Mouse (Mus musculus) thymus, adult 2 months (tissue): ENCODE data around the gene AY074887. TPM values are rescaled to one million over a fixed set of nuclear protein-coding genes. Genes with fewer than 3 reads are reported as not detected.
"Not testable (repeated sequence)": the region's sequence is repeated elsewhere in the genome, so short reads cannot be mapped to it uniquely, and the experiment has no call there.

Experiments
- DNase-seq: peaks from one replicate; pipeline ENCODE4 v3.0.0; 2021
- H3K27ac ChIP-seq: fragments of 200-500 bp; 2 replicates; pipeline ENCODE4 v1.5.1; 2012; ENCODE audit warnings: low read length, control low read depth; ENCODE audit not compliant: control insufficient read depth, insufficient read depth
- H3K27me3 ChIP-seq: fragments of 200-500 bp; 2 replicates; pipeline ENCODE4 v1.6.1; 2012; ENCODE audit warnings: mild to moderate bottlenecking, low read length, moderate library complexity, mixed read lengths; ENCODE audit not compliant: control insufficient read depth, insufficient read depth
- H3K36me3 ChIP-seq: fragments of 200-500 bp; 2 replicates; pipeline ENCODE4 v1.6.1; 2012; ENCODE audit warnings: mild to moderate bottlenecking, low read length, moderate library complexity; ENCODE audit not compliant: control insufficient read depth, insufficient read depth
- H3K4me1 ChIP-seq: fragments of 200-500 bp; replicated peaks from 2 replicates; pipeline ENCODE4 v1.6.1; 2012; ENCODE audit warnings: low read length; ENCODE audit not compliant: control insufficient read depth, insufficient read depth
- H3K4me3 ChIP-seq: fragments of 200-500 bp; 2 replicates; pipeline ENCODE4 v1.5.1; 2012; ENCODE audit warnings: mild to moderate bottlenecking, low read length, control low read depth, moderate library complexity; ENCODE audit not compliant: control insufficient read depth, insufficient read depth
- CTCF ChIP-seq: fragments of 200-500 bp; IDR thresholded peaks from 2 replicates; pipeline ENCODE4 v1.5.1; 2012; ENCODE audit warnings: mild to moderate bottlenecking, control low read depth, low read length, moderate library complexity, borderline replicate concordance; ENCODE audit not compliant: control insufficient read depth, poor library complexity, insufficient read depth; ENCODE audit errors: extremely low read depth
- POLR2A ChIP-seq: fragments of 200-500 bp; IDR thresholded peaks from 2 replicates; pipeline ENCODE4 v1.6.1; 2012; ENCODE audit warnings: mild to moderate bottlenecking, low read length, control low read depth, moderate library complexity; ENCODE audit not compliant: control insufficient read depth, poor library complexity, insufficient read depth; ENCODE audit errors: extremely low read depth
- WGBS: fragments of 180-500 bp; shearing (Covaris S2); methylation state at CpG from one replicate; pipeline ENCODE4 v1.1.7; 2018; 5-methylcytosine and 5-hydroxymethylcytosine counted together
- polyA plus RNA-seq: library from polyadenylated mRNA; depleted of rRNA; stranded (reverse); fragments of >200 nt; gene quantifications from 2 replicates; pipeline ENCODE4 v1.2.3, GENCODE M21; 2012

AY074887 gene
- polyA plus RNA-seq, 1 experiment: not detected

DNA sequence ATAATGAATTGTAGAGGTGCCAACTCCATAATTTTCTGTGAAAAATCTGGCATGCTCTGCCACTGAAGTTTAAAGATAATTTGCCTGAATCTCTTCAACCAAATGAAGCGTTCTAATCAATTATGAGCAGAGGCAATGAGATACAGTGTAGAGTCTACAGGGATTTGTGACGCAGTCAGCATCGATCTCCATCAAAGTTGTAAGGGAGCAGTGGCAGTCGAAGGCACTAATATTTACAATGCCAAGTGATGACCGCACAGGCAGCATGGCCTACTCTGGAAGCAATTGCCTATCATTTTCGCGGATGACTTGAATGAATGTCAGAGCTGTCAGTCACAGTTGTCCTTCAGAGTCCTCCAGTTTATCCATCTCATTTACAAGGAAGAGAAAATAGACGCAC is 29.9 kb upstream of the AY074887 start, which contains the start of gene Chrna5:
Gene Chrna5, plus strand, starts transcription at position 207 of the 400 bp plus-strand sequence.
- Histone ChIP-seq H3K27ac (no peak within 1 kb of the TSS), H3K4me3 (peak within 1 kb of the TSS; percentile 34)

GRCm38 (mm10) chr9:54969972-54970637 is 19.3 kb upstream of the AY074887 start:
- TF ChIP-seq CTCF: no peak
- no peak for TF ChIP-seq POLR2A
- Histone ChIP-seq H3K4me3 (no peak overlapping the region), H3K4me1 (no peaks in the 10 kb centered on the region), H3K36me3 (no peaks in the 10 kb centered on the region), H3K27me3 (no peaks in the 10 kb centered on the region), H3K27ac (no peak overlapping the region)
- 60% methylated on average over 8 of the region's 8 CpGs for WGBS
- DNase-seq: no peak

More for the DNA sequence above, 29.9 kb upstream of the AY074887 start, which contains the start of gene Chrna5:
- Histone ChIP-seq H3K27me3 (peaks cover 12% of the 10 kb centered on the region), H3K4me1 (peaks cover 5% of the 10 kb centered on the region; the same call in 1 of the 2 replicates), H3K36me3 (no peaks in the 10 kb centered on the region)
- 79% methylated on average over 8 of the region's 8 CpGs for WGBS
- no peak for TF ChIP-seq CTCF
- TF ChIP-seq POLR2A: no peak
- DNase-seq: no peak

GRCm38 (mm10) chr9:54963669-54964068 is 12.9 kb upstream of the AY074887 start:
- Histone ChIP-seq H3K27ac (no peak overlapping the region), H3K4me1 (peaks cover 2% of the 10 kb centered on the region), H3K4me3 (no peak overlapping the region), H3K36me3 (peaks cover 10% of the 10 kb centered on the region), H3K27me3 (no peaks in the 10 kb centered on the region)
- TF ChIP-seq CTCF (no peak), POLR2A (no peak)
- no peak for DNase-seq

DNA sequence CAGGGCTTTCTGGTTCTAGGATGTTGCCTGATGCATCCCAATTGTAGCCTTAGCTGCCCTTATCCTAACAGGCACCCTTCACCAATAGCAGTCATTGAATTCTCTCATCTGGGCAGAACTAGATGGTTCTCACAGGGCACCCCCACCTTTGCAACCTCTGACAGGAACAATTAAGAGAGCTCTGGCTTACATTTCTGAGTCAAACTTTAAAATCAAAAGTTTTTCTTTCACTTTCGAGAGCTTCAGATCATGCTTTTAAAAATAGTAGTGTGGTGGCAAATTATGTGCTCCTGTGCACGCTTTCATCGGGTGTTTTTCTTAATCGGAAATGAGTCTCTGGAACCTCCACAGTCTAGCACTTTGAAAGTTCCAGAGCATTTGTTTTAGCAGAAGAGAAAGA is 10.3 kb upstream of the AY074887 start:
- peaks cover 35% of the 10 kb centered on the region for H3K36me3 ChIP-seq
- H3K27me3 ChIP-seq: no peaks in the 10 kb centered on the region
- H3K4me3 ChIP-seq: no peak overlapping the region
- H3K4me1 ChIP-seq: peaks cover 2% of the 10 kb centered on the region
- no peak for DNase-seq
- 16% methylated on average over 4 of the region's 4 CpGs for WGBS
- TF ChIP-seq CTCF (no peak), POLR2A (no peak)
- H3K27ac ChIP-seq: no peak overlapping the region

GRCm38 (mm10) chr9:54950162-54950561 is 636 bp downstream of the AY074887 start:
- WGBS: 33% methylated on average over 8 of the region's 8 CpGs
- H3K36me3 ChIP-seq: peaks cover 11% of the 10 kb centered on the region
- DNase-seq, H3K4me1 ChIP-seq, H3K27ac ChIP-seq, H3K27me3 ChIP-seq: not testable (repeated sequence)
- H3K4me3 ChIP-seq: peak overlapping the region; percentile 26; the same call in 1 of the 2 replicates

GRCm38 (mm10) chr9:54949465-54949864 is 1.3 kb downstream of the AY074887 start:
- no peak for DNase-seq
- Histone ChIP-seq H3K4me1 (no peaks in the 10 kb centered on the region; the same call in 1 of the 2 replicates), H3K27me3 (no peaks in the 10 kb centered on the region), H3K27ac (no peak overlapping the region), H3K4me3 (no peak overlapping the region), H3K36me3 (peaks cover 10% of the 10 kb centered on the region; the same call in 1 of the 2 replicates)
- TF ChIP-seq CTCF (no peak), POLR2A (no peak)

GRCm38 (mm10) chr9:54946256-54946655 is 4.5 kb downstream of the AY074887 start:
- no peak for TF ChIP-seq CTCF
- no peak for TF ChIP-seq POLR2A
- no peak for DNase-seq
- no peak overlapping the region for H3K4me3 ChIP-seq
- 84% methylated on average over 16 of the region's 16 CpGs for WGBS
- H3K36me3 ChIP-seq: no peaks in the 10 kb centered on the region
- H3K27me3 ChIP-seq: no peaks in the 10 kb centered on the region
- H3K4me1 ChIP-seq: no peaks in the 10 kb centered on the region; the same call in 1 of the 2 replicates
- H3K27ac ChIP-seq: peak overlapping the region; percentile 19; the same call in 1 of the 2 replicates

- no peak overlapping the region for H3K4me3 ChIP-seq
- no peaks in the 10 kb centered on the region for H3K27me3 ChIP-seq
- H3K36me3 ChIP-seq: no peaks in the 10 kb centered on the region
- no peak for DNase-seq
- TF ChIP-seq POLR2A (no peak), CTCF (no peak)
- no peak overlapping the region for H3K27ac ChIP-seq
- WGBS: 75% methylated on average over 2 of the region's 2 CpGs
- H3K4me1 ChIP-seq: no peaks in the 10 kb centered on the region
These were observed 6.3 kb downstream of the AY074887 start for GRCm38 (mm10) chr9:54944467-54944866.
